Mouse (Mus musculus) myocyte (in vitro differentiated cells): Measurements from ENCODE around the gene Nr1h4. TPM values are rescaled to one million over a fixed set of nuclear protein-coding genes. Genes with fewer than 3 reads are reported as not detected.

Source experiments
- H3K27me3 ChIP-seq: one replicate; pipeline ENCODE4 v1.6.1; 2011; ENCODE audit not compliant: control insufficient read depth, insufficient read depth, insufficient read length
- H3K36me3 ChIP-seq: one replicate; pipeline ENCODE4 v1.6.1; 2011; ENCODE audit not compliant: control insufficient read depth, insufficient read depth
- H3K4me2 ChIP-seq: one replicate; pipeline ENCODE4 v1.6.1; 2011; ENCODE audit warnings: low read depth, control low read depth
- H3K4me3 ChIP-seq: one replicate; pipeline ENCODE4 v1.5.1; 2011; ENCODE audit warnings: mild to moderate bottlenecking, control low read depth, moderate library complexity
- H3K79me2 ChIP-seq: one replicate; pipeline ENCODE4 v1.6.1; 2011; ENCODE audit not compliant: control insufficient read depth, insufficient read depth
- H3ac ChIP-seq: one replicate; pipeline ENCODE4 v1.6.1; 2011; ENCODE audit not compliant: control insufficient read depth, insufficient read length
- CEBPB ChIP-seq: IDR thresholded peaks from 2 replicates; pipeline ENCODE4 v1.6.1; 2011; ENCODE audit warnings: mild to moderate bottlenecking, moderate library complexity; ENCODE audit not compliant: poor library complexity, insufficient read depth, severe bottlenecking
- E2F4 ChIP-seq: IDR thresholded peaks from one replicate; pipeline ENCODE4 v1.6.1; 2011; ENCODE audit warnings: mild to moderate bottlenecking, control low read depth, moderate library complexity; ENCODE audit not compliant: insufficient read depth
- MAX ChIP-seq: IDR thresholded peaks from one replicate; pipeline ENCODE4 v1.6.1; 2011; ENCODE audit warnings: low read depth, mild to moderate bottlenecking, control low read depth
- MYOD1 ChIP-seq, 3 experiments: IDR thresholded peaks; one replicate each; pipeline ENCODE4 v1.6.1; 2011; ENCODE audit warnings: control low read depth in 2 of 3, low read depth in 2 of 3, mild to moderate bottlenecking in 2 of 3, moderate library complexity in 1 of 3; ENCODE audit not compliant: insufficient read length in 2 of 3, control insufficient read depth in 1 of 3
- MYOG ChIP-seq, 3 experiments: IDR thresholded peaks; one replicate each; pipeline ENCODE4 v1.6.1; 2011; ENCODE audit warnings: control low read depth in 2 of 3, low read depth in 2 of 3, mild to moderate bottlenecking in 2 of 3; ENCODE audit not compliant: insufficient read length in 2 of 3, control insufficient read depth in 1 of 3, insufficient read depth in 1 of 3
- POLR2A ChIP-seq: IDR thresholded peaks from one replicate; pipeline ENCODE4 v1.6.1; 2011; ENCODE audit warnings: low read depth, mild to moderate bottlenecking, control low read depth, moderate library complexity; ENCODE audit not compliant: insufficient read length
- POLR2AphosphoS2 ChIP-seq: IDR thresholded peaks from one replicate; pipeline ENCODE4 v1.6.1; 2011; ENCODE audit warnings: low read depth, control low read depth; ENCODE audit not compliant: insufficient read length
- REST ChIP-seq: IDR thresholded peaks from one replicate; pipeline ENCODE4 v1.6.1; 2011; ENCODE audit warnings: mild to moderate bottlenecking, control low read depth, moderate library complexity; ENCODE audit not compliant: insufficient read depth, insufficient read length
- SRF ChIP-seq: IDR thresholded peaks from one replicate; pipeline ENCODE4 v1.6.1; 2011; ENCODE audit warnings: low read depth; ENCODE audit not compliant: control insufficient read depth, insufficient read length
- TCF12 ChIP-seq: IDR thresholded peaks from one replicate; pipeline ENCODE4 v1.6.1; 2011; ENCODE audit warnings: mild to moderate bottlenecking, control low read depth; ENCODE audit not compliant: poor library complexity, insufficient read depth, severe bottlenecking
- TCF3 ChIP-seq: IDR thresholded peaks from one replicate; pipeline ENCODE4 v1.6.1; 2011; ENCODE audit warnings: low read depth, control low read depth; ENCODE audit not compliant: insufficient read length
- USF1 ChIP-seq: IDR thresholded peaks from one replicate; pipeline ENCODE4 v1.6.1; 2011; ENCODE audit warnings: low read depth, mild to moderate bottlenecking, control low read depth, moderate library complexity
- polyA plus RNA-seq: library from polyadenylated mRNA; unstranded; fragments of >200 nt; fragmentation: generic; extraction: Trizol; gene quantifications from one replicate; pipeline ENCODE4 v1.2.1, GENCODE M21; 2012; ENCODE audit warnings: missing spikeins

Gene Nr1h4
- polyA plus RNA-seq: not detected

- no peaks in the 10 kb centered on the region for H3K36me3 ChIP-seq
- H3K4me2 ChIP-seq: peak within 1 kb of the TSS; percentile 30
- H3K27me3 ChIP-seq: no peaks in the 10 kb centered on the region
- no peak within 1 kb of the TSS for H3ac ChIP-seq
- no peak within 1 kb of the TSS for H3K4me3 ChIP-seq
- TF ChIP-seq CEBPB (0 out of 2 replicates have a peak, but pooled peaks have one; percentile 14), E2F4 (no peak)
- no peaks in the 10 kb centered on the region for H3K79me2 ChIP-seq
These were observed at the start of gene Nr1h4 for GRCm38 (mm10) chr10:89532929-89533727. Gene Nr1h4, minus strand, starts transcription at chr10:89533585.

GRCm38 (mm10) chr10:89578801-89579200 is 45.4 kb upstream of the Nr1h4 start:
- Histone ChIP-seq H3ac (no peak overlapping the region), H3K79me2 (no peaks in the 10 kb centered on the region), H3K36me3 (no peaks in the 10 kb centered on the region), H3K4me2 (no peak overlapping the region), H3K4me3 (no peak overlapping the region), H3K27me3 (no peaks in the 10 kb centered on the region)
- TF ChIP-seq POLR2A (no peak), MYOD1 (IDR thresholded peaks at IDR 0.05; ENCODE audit: control insufficient read depth in 1 of 3, insufficient read length in 2 of 3, low read depth in 2 of 3) (peak in 2 of 3 experiments; percentile 67 to 75), SRF (no peak), MYOG (IDR thresholded peaks at IDR 0.05; ENCODE audit: control insufficient read depth in 1 of 3, insufficient read depth in 1 of 3, insufficient read length in 2 of 3, low read depth in 2 of 3) (peak in 1 of 3 experiments; percentile 33)

GRCm38 (mm10) chr10:89577666-89578065 is 44.3 kb upstream of the Nr1h4 start:
- no peak for TF ChIP-seq POLR2A
- TF ChIP-seq MYOG (IDR thresholded peaks at IDR 0.05; ENCODE audit: control insufficient read depth in 1 of 3, insufficient read depth in 1 of 3, insufficient read length in 2 of 3, low read depth in 2 of 3): no peak
- TF ChIP-seq MAX: no peak
- TF ChIP-seq USF1: no peak
- TF ChIP-seq TCF12: no peak
- no peak for TF ChIP-seq MYOD1 (IDR thresholded peaks at IDR 0.05; ENCODE audit: control insufficient read depth in 1 of 3, insufficient read length in 2 of 3, low read depth in 2 of 3)
- TF ChIP-seq SRF: no peak
- no peak for TF ChIP-seq POLR2AphosphoS2
- TF ChIP-seq REST: no peak
- TF ChIP-seq E2F4: no peak
- no peak for TF ChIP-seq CEBPB
- TF ChIP-seq TCF3: no peak

GRCm38 (mm10) chr10:89573421-89573820 is 40.0 kb upstream of the Nr1h4 start:
- Histone ChIP-seq H3K36me3 (no peaks in the 10 kb centered on the region), H3ac (no peak overlapping the region), H3K79me2 (no peaks in the 10 kb centered on the region), H3K4me3 (no peak overlapping the region), H3K4me2 (no peak overlapping the region), H3K27me3 (no peaks in the 10 kb centered on the region)
- TF ChIP-seq USF1 (no peak), SRF (no peak), CEBPB (no peak), POLR2AphosphoS2 (no peak), MAX (no peak), E2F4 (no peak), REST (no peak), TCF3 (no peak), TCF12 (no peak), POLR2A (no peak), MYOD1 (IDR thresholded peaks at IDR 0.05; ENCODE audit: control insufficient read depth in 1 of 3, insufficient read length in 2 of 3, low read depth in 2 of 3) (no peak), MYOG (IDR thresholded peaks at IDR 0.05; ENCODE audit: control insufficient read depth in 1 of 3, insufficient read depth in 1 of 3, insufficient read length in 2 of 3, low read depth in 2 of 3) (no peak)

More at GRCm38 (mm10) chr10:89577666-89578065, 44.3 kb upstream of the Nr1h4 start:
- H3K4me2 ChIP-seq: no peak overlapping the region
- H3K27me3 ChIP-seq: no peaks in the 10 kb centered on the region
- H3K36me3 ChIP-seq: no peaks in the 10 kb centered on the region
- no peak overlapping the region for H3ac ChIP-seq
- no peaks in the 10 kb centered on the region for H3K79me2 ChIP-seq
- no peak overlapping the region for H3K4me3 ChIP-seq

- no peak overlapping the region for H3K4me3 ChIP-seq
- H3ac ChIP-seq: no peak overlapping the region
- no peak for TF ChIP-seq USF1
- no peak for TF ChIP-seq POLR2A
- no peak for TF ChIP-seq POLR2AphosphoS2
- no peak for TF ChIP-seq MYOD1 (IDR thresholded peaks at IDR 0.05; ENCODE audit: control insufficient read depth in 1 of 3, insufficient read length in 2 of 3, low read depth in 2 of 3)
- TF ChIP-seq CEBPB: no peak
- no peak for TF ChIP-seq MAX
- no peak for TF ChIP-seq REST
- no peak for TF ChIP-seq MYOG (IDR thresholded peaks at IDR 0.05; ENCODE audit: control insufficient read depth in 1 of 3, insufficient read depth in 1 of 3, insufficient read length in 2 of 3, low read depth in 2 of 3)
- TF ChIP-seq TCF3: no peak
- TF ChIP-seq TCF12: no peak
- no peak for TF ChIP-seq SRF
- no peak for TF ChIP-seq E2F4
- no peaks in the 10 kb centered on the region for H3K36me3 ChIP-seq
- H3K4me2 ChIP-seq: no peak overlapping the region
- H3K27me3 ChIP-seq: no peaks in the 10 kb centered on the region
- H3K79me2 ChIP-seq: no peaks in the 10 kb centered on the region
These were observed 39.6 kb upstream of the Nr1h4 start for GRCm38 (mm10) chr10:89572946-89573345.
